Mouse (Mus musculus) natural killer cell, adult 2 months (primary cell): ENCODE measurements around the gene Sept12.

ENCODE experiments used
- DNase-seq, 2 experiments: peaks; one replicate each; pipeline ENCODE4 v3.0.0; 2022; ENCODE audit warnings: low spot score in 2 of 2

The Sept12 gene

GRCm38 (mm10) chr16:4997553-4997952 is at the start of gene Sept12:
Gene Sept12, minus strand, starts transcription at chr16:4997852.
- no peak for DNase-seq

- no peak for DNase-seq
Measured at GRCm38 (mm10) chr16:5045322-5045721, 47.7 kb upstream of the Sept12 start.

- no peak for DNase-seq
Measured at GRCm38 (mm10) chr16:5036649-5037234, 39.1 kb upstream of the Sept12 start.

- no peak for DNase-seq
Measured at GRCm38 (mm10) chr16:5035591-5035990, 37.9 kb upstream of the Sept12 start.

DNA sequence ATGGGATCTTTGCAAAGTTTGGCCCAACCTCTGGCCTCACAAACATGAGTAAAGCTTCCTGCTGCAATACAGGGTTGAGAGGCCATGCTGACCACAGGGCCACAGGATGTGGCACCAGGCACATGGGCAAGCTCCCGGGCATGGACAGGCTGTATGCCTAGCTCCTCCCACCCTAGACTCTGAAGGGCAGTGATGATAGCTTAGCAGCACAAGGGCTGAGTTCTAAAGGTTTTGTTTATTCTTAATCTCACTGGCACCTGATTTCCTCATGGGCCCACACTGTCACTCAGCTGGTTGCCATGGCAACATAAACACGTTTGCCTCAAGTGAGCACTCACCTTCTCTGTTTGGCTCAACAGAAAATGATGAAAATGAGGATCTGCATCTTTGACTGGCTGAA is 32.2 kb upstream of the Sept12 start:
- DNase-seq = peak; percentile 79 to 89

DNA sequence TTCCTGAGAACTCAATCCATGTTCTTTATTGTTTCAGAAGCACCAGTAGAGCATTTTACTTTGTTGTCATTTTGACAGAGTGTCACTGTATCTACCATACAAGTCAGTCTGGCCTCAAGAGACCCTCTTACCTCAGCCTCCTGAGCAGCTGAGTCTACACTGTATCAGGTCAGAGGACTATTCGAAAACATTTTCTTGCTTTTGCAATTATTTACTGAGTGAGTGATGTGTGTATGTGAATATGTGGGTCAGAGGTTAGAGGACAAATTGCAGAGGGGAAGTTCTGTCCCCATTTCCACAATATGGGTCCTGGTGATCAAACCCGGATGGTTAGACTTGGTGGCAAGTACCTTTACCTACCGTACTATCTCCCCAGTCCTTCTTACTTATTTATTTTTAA is 26.4 kb upstream of the Sept12 start:
- DNase-seq = no peak

DNA sequence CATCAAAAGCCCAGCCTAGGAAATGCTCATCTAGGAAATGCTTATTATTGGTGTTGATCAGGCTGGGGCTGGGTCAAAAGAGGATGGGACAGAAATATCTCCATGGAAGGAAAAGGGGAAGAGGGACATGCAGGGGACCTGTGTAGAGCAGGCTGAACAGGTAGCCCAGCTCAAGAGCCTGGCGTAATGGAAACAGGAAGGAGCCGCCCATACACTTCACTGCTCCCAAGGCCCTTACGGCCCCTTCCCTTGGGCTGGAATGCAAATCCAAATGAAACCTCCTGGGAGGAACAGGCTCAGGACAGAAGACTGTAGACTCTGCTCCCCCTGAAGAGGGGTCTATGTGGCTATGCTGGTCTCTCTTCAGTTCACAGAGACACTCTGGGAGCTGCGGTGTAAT is 16.9 kb upstream of the Sept12 start:
- DNase-seq = no peak

GRCm38 (mm10) chr16:5013054-5013838 is 15.6 kb upstream of the Sept12 start, which contains the start of gene Rogdi:
Gene Rogdi, minus strand, starts transcription at chr16:5013553.
- peak; percentile 90 to 94 for DNase-seq

DNA sequence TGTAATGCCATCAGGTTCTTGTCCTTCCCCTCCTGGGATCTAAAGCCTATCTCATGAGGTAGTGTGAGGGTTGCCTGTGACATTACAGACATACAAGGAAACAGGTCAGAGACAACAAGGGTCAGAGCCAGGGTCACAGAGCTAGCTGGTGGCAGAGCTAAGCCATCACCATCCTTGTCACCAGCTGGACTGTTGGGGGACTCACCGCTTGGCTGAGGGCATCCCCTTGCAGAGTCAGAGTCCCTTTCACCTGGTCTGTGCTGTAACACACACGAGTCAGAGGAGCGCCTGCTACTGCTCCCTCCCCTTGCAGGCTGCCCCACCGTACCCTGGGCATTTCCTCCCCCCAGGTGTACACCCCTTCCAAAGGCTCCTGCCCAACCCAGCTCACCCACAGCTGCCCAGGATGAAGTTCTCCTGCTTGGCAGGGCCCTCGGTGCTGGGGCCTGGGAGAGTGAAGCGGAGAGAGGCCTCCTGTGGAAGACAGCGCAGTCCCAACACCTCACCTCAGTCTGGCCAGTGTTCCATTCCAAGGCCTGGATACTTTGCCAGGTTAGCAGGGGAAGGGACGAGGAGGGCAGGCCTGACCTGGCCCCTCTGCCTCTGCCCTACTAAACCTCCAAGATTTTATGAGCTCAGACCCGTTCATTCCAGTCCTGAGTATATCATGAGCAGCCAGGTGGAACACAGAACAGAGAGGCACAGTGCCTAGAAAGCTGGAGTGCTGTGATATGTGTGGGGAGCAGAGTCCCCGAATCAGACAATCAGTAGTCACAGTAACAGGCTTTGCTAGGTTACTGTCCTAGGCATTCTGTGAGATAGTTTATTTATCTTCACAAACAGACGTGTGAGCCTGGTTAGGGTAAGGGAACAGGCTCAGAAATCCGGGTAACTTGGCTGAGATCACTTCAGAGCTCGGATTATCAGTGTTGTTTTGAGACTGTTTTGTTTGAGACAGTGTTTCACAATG is 14.7 kb upstream of the Sept12 start:
- DNase-seq = no peak

DNA sequence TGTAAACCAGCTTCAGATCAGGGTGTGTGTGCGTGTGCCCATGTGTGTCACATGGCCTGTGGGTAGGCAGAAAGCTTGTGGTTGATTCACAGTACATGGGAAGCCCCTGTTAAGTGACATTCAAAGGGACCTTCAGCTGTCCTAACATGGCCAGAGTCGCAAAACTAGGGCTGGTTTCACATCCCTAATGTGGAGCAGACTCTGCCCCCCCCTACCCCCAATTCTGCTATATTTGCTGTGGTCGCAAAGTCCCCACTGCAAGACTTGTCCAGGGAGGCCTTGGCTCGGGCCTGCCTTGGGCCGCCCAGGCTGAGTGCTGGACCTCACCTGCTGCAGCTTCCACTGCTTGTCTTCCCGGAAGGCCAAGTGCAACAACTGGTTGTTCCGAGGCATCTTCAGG is 13.6 kb upstream of the Sept12 start:
- peak in 1 of 2 experiments; percentile 65 for DNase-seq

DNA sequence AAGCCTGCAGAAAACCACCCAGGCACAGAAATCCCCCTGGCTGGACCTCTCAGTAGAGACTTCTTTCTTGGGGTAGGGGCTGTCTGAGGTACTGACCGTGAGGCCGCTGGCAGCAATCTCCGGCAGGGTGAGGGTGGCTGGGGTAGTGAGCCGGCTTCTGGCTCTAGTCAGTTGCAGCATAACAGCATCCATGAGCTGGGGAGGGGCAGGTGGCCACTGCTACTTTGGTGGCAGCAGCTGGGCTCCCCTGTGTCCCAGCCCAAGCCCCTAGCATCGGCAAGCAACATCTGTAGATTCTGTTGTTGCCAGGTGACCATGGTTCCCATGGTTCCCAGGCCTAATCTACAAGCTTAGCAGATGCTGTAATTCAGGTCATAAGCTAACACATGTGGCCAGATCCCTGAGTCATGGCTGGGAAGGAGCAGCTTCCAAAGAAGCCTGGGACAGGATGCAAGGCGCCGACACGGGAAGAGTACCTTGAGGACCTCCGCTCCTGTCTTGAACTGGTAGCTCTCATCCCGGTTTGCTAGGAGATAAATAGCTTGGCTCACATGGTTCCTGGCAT is 12.8 kb upstream of the Sept12 start:
- no peak for DNase-seq

GRCm38 (mm10) chr16:5008076-5008475 is 10.4 kb upstream of the Sept12 start:
- no peak for DNase-seq

- no peak for DNase-seq
Measured at GRCm38 (mm10) chr16:5007492-5007891, 9.8 kb upstream of the Sept12 start.

GRCm38 (mm10) chr16:5007067-5007466 is 9.4 kb upstream of the Sept12 start, which contains the start of gene Smim22:
Gene Smim22, plus strand, starts transcription at chr16:5007288.
- no peak for DNase-seq

GRCm38 (mm10) chr16:5000611-5001010 is 3.0 kb upstream of the Sept12 start:
- DNase-seq = no peak

DNA sequence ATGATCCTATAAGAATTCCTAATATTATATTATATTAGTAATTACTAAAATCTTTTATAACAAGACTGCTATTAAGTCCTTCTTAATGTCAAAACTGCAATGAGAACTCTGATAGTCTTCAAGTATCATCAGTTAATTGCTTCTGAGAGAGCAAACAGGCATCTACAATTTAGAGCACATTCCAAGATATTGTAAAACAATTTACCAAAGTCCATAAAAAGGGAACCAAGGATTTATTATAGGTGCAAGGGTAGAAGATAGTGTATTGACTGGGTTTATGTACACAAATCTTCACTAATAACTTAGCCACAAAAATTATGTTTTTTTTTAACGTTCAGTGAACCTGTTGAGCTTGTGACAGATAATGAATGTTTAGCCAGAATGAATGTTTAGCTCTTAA is 1.3 kb upstream of the Sept12 start:
- no peak for DNase-seq

- DNase-seq = no peak
Measured at GRCm38 (mm10) chr16:4993276-4993675, 4.4 kb downstream of the Sept12 start.

DNA sequence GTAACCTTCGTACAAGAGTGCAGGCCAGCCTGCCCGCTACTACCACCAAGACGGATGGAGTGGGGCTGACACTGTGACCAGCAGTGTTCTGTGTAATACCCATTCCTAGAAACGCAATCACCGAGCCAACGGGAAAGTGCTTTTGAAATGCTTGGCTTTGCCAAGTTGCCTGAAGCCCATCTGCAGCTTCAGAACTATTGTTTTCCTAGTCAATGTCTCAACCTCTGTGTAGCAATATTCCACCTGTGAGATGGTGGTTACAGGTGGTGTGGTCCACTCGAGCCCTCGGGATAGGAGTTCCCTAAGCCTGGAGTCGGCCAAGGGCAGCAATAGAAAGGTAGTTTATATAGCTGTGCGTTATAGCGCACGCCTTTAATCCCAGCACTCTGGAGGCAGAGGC is 12.9 kb downstream of the Sept12 start:
- no peak for DNase-seq

- DNase-seq = peak; percentile 7 to 37
Measured at GRCm38 (mm10) chr16:4979755-4980380, 17.8 kb downstream of the Sept12 start.

- DNase-seq = no peak
Measured at GRCm38 (mm10) chr16:4978275-4979051, 19.2 kb downstream of the Sept12 start.

DNA sequence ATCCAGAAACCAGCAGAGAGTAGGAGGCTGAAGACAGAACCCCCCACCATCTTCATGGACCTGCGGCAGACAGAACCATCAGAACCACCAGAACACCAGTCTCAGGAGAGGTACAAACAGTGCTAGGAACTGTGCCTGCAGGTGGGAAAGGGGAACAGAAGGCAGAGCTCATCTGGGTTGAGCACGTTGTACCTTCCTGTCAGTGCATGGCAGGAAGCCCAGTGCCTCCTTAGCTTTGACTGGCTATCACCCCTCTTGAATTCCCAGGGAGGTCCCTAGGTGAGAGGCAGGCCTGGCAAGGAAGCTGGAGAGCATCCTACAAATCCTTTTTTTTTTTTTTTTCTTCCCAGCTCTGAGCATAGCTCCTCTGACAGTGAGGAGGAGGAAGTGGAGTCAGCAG is 21.5 kb downstream of the Sept12 start:
- no peak for DNase-seq
